Mouse (Mus musculus): Measurements from ENCODE around the gene Tnfsfm13.

Tnfsfm13 gene

GRCm38 (mm10) chr11:69681314-69682208 lies 14.3 kb downstream of the Tnfsfm13 start, which contains the start of gene Senp3:
TSS of gene Senp3 (minus strand) at chr11:69682084.
- peak; percentile 82 for DNase-seq (ENCODE audit: low read depth, low spot score)

GRCm38 (mm10) chr11:69680136-69680855 lies 15.6 kb downstream of the Tnfsfm13 start:
- DNase-seq (ENCODE audit: low read depth, low spot score), result no peak

GRCm38 (mm10) chr11:69679144-69679543 lies 16.8 kb downstream of the Tnfsfm13 start:
- no peak for DNase-seq (ENCODE audit: low read depth, low spot score)

GRCm38 (mm10) chr11:69672211-69672706 lies 23.6 kb downstream of the Tnfsfm13 start, which contains the start of gene Eif4a1:
TSS of gene Eif4a1 (minus strand) at chr11:69672423.
- peak; percentile 99 for DNase-seq (ENCODE audit: low read depth, low spot score)

GRCm38 (mm10) chr11:69671726-69672124 lies 24.2 kb downstream of the Tnfsfm13 start:
- no peak for DNase-seq (ENCODE audit: low read depth, low spot score)

- peak; percentile 77 for DNase-seq (ENCODE audit: low read depth, low spot score)
Observed at GRCm38 (mm10) chr11:69670786-69671725, 24.8 kb downstream of the Tnfsfm13 start.

GRCm38 (mm10) chr11:69666665-69667005 lies 29.3 kb downstream of the Tnfsfm13 start:
- no peak for DNase-seq (ENCODE audit: low read depth, low spot score)

- no peak for DNase-seq (ENCODE audit: low read depth, low spot score)
Observed at GRCm38 (mm10) chr11:69665961-69666664, 29.8 kb downstream of the Tnfsfm13 start, which contains the start of gene Cd68. TSS of gene Cd68 (minus strand) at chr11:69666153.

- no peak for DNase-seq (ENCODE audit: low read depth, low spot score)
Observed at GRCm38 (mm10) chr11:69665457-69665960, 30.4 kb downstream of the Tnfsfm13 start.

- no peak for DNase-seq (ENCODE audit: low read depth, low spot score)
Observed at GRCm38 (mm10) chr11:69664841-69665240, 31.1 kb downstream of the Tnfsfm13 start.

GRCm38 (mm10) chr11:69663795-69664194 lies 32.1 kb downstream of the Tnfsfm13 start:
- no peak for DNase-seq (ENCODE audit: low read depth, low spot score)

GRCm38 (mm10) chr11:69662967-69663671 lies 32.8 kb downstream of the Tnfsfm13 start:
- DNase-seq (ENCODE audit: low read depth, low spot score), result no peak

GRCm38 (mm10) chr11:69662213-69662966 lies 33.5 kb downstream of the Tnfsfm13 start, which contains the start of gene Mpdu1:
TSS of gene Mpdu1 (minus strand) at chr11:69662642.
- DNase-seq (ENCODE audit: low read depth, low spot score), result peak; percentile 90

- DNase-seq (ENCODE audit: low read depth, low spot score), result no peak
Observed at GRCm38 (mm10) chr11:69661221-69661881, 34.5 kb downstream of the Tnfsfm13 start.

GRCm38 (mm10) chr11:69657462-69657881 lies 38.4 kb downstream of the Tnfsfm13 start:
- DNase-seq (ENCODE audit: low read depth, low spot score), result no peak

GRCm38 (mm10) chr11:69656617-69657461 lies 39.1 kb downstream of the Tnfsfm13 start:
- DNase-seq (ENCODE audit: low read depth, low spot score), result no peak

- no peak for DNase-seq (ENCODE audit: low read depth, low spot score)
Observed at GRCm38 (mm10) chr11:69656065-69656455, 39.8 kb downstream of the Tnfsfm13 start.

Measured in c-Kit-negative CD71-positive TER-119-positive erythroid progenitor cells, embryonic 14.5 days (primary cell).